Mouse (Mus musculus) urinary bladder, postnatal 14 days (tissue): Measurements from ENCODE around the gene Mast1.
"Not testable (repeated sequence)": the region's sequence is repeated elsewhere in the genome, so short reads cannot be mapped to it uniquely, and the experiment has no call there.

Experiments used
- DNase-seq: peaks from one replicate; pipeline ENCODE4 v3.0.0; 2021; ENCODE audit warnings: low spot score

Gene Mast1

DNA sequence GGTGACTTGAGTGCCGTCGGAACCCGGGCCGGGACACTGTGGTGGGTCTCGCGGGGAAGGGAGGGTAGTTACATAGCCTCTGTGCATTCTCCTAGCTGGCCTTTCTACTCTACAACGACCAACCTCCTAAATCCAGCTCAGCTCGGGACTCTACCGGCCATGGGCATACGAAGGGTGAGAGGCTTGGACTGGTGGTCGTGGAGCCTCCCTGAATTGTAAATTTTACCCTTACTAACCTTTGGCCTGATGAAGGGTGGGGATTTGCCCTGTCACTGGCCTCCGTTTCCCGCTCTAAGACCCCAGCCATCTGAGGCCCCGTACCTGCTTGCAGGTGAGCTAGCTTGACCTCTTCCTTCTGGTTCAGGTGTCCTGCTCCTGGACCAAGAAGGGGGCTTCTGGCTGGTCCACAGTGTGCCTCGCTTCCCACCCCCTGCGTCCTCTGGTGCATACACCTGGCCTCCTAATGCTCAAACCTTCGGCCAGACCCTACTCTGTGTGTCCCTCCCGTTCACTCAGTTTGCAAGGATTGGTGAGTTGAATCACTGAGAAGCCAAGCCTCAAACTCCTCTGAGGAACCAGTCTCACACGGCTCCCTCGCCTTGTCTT, 27.9 kb downstream of the Mast1 start:
- no peak for DNase-seq

DNA sequence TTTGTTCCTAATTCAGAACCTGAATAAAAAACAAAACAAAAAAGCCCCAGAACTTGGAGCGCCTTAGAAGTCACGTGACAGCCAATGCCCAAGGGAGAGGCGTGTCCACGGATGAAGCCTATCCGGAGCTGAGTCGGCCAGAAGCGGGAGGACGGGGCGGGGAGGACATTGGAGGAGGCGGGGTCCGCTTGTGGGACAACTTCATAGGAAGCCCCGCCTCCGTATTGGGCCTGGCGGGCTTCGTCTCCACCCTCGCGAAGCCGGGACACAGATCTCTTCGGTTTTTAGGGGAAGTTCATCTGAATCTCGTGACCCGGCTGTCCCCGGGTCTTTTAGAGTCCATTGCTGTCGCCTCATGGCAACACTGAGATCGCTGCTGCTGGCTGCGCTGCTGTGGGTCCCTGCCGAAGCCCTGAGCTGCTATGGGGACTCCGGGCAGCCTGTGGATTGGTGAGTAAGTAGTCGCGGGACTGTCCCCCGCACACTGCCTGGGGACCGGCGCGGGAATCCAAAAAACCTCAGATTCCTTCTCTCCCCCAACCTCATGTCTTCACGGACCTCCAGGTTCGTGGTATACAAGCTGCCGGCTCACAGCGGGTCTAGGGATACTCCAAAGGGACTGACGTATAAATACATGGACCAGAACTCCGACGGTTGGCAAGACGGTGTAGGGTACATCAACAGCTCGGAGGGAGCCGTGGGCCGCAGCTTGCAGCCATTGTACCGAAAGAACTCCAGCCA, 28.6 kb downstream of the Mast1 start, which contains the start of gene Dnase2a:
Gene Dnase2a, plus strand, starts transcription at position 140 of the 741 bp plus-strand sequence.
- peak; percentile 97 for DNase-seq

DNA sequence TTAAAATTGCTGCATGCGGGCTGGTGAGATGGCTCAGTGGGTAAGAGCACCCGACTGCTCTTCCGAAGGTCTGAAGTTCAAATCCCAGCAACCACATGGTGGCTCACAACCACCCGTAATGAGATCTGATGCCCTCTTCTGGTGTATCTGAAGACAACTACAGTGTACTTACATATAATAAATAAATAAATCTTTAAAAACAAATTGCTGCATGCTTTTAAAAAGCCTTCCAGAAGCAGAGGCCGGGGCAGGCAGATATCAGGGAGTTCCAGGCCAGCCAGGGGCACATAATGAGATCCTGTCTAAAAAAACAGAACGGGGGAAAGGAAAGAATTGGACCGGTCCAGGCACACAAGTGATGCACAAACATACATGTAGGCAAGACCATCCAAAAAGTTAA, 29.2 kb downstream of the Mast1 start:
- not testable (repeated sequence) for DNase-seq

DNA sequence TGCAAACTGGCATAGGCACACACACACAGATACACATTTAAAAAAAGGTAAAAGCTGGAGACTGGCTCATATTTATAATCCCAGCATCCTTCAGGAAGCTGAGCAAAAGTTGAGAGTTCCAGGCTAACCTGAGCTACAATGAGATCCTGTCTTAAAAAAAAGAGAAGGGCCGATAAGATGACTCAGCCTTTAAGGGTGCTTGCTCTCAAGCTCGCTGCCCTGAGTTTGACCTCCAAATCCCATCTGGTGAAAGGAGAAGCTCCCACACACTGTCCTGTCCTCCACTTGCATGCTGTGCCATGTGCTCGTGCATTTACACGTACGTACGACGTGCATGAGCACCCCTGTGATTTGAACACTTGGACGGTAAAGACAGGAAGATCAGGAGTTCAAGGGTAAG, 29.7 kb downstream of the Mast1 start:
- DNase-seq: no peak

DNA sequence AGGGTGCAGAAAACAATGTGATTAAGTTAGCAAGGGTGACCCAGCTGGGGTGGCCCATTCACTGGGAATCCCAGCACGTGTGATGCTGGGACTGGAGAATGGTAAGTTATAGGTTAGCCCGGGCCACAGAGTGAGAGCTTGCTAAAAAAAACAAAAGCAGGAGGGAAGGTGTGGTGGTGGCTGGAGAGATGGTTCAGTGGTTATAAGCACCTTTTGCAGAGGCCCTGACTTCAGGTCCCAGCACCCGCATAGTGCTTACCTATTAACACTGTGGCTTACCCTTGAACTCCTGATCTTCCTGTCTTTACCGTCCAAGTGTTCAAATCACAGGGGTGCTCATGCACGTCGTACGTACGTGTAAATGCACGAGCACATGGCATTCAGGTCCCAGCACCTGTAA, 30.1 kb downstream of the Mast1 start:
- no peak for DNase-seq

DNA sequence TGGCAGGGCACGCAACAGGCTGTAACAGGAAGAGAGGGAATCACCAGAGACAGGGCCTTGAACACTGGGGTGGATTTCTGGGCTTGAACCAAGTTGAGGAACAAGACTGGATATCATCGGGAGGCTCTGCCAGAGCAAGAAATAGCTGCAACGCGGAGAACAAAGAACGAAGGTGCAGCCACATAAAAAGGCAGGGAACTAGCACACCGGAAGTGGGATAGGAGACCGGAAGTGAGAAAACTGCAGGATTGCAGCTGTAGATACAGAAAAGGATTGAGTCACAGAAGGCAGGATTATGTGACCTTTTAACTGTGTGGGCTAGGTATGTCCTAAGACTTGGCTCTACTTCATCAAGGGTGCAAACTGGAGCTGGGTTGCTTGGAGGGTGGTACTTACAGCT, 32.8 kb downstream of the Mast1 start:
- DNase-seq: no peak

DNA sequence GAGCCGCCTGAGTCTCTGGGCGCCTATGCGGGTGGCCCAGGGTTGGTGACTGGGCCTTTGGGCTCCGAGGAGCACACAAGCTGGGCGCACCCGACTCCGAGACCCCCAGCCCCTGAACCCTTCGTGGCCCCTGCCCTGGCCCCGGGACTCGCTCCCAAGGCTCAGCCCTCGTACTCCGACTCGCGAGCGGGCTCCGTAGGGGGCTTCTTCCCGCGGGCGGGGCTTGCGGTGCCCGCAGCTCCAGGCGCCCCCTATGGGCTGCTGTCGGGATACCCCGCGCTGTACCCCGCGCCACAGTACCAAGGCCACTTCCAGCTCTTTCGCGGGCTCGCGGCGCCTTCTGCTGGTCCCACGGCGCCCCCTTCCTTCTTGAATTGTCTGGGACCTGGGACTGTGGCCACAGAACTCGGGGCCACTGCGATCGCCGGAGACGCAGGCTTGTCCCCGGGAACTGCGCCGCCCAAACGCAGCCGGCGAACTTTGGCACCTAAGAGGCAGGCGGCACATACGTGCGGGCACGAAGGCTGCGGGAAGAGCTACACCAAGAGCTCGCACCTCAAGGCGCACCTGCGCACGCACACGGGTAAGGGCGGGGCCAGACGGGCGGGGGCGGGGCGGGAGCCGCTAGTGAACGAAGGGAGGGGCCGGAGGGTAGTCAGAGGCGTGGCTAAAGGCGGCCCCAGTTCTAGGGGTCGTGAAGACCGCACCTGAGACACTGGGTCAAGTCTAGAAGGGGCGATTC, 34.1 kb downstream of the Mast1 start:
- peak; percentile 94 for DNase-seq

DNA sequence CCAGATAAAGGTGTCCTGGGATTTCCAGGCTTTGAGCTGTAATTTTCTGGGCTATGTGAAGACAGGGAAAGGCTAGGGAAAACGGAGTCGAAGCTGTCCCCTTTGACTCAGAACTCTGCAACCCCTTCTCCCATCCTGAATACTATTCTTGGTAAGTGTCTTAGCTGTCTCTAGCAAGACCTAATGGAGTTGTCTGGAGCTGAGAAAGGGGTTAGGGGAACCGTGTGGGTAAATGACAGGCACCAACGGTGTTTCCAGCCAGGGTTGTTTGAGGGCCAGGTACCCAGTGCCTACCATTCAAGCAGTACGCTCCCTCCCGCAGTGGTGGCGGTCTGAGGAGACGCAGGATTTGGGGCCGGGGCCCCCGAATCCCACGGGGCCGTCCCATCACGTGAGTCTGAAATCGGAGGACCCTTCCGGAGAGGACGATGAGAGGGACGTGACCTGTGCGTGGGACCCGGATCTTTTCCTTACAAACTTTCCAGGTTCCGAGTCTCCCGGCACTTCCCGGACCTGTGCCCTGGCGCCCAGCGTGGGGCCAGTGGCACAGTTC, 34.7 kb downstream of the Mast1 start:
- no peak for DNase-seq

DNA sequence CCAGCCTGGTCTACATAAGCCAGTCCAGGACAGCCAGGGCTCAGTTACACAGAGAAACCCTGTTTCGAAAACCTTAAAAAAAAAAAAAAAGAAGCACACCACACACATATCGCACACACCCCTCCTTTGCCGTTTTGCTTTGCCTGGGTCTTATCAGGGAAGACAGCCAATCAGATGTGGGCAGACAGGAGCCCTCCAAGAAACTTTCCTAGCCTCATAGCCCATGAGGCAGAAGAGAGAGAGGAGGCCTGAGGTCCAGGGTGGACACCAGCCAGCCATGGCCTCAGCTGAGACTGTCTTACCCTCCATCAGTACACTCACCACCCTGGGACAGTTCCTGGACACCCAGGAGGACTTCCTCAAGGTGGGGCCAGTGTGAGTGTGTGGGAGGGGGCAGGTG, 35.4 kb downstream of the Mast1 start, which contains the start of gene Klf1:
Gene Klf1, plus strand, starts transcription at position 177 of the 400 bp plus-strand sequence.
- no peak for DNase-seq

DNA sequence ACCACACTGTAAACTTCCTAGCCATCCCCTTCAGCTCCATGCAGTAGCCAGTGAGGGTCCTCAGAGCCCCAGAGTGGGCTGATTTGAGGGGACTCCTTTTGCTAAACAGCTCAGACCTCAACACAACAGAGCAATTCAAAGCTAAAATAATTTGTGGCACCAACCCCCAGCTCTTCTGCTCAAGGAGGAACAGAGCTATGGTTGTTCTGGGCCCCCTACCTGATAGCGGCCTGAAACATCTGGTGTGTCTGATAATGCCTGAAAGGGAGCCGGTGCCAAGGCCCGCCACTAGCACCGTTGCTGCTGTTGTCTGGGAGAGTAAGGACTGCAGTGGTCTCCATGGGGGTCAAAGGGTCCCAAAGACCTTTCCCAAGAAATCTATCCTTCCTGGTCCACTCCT, 36.1 kb downstream of the Mast1 start:
- DNase-seq: no peak

DNA sequence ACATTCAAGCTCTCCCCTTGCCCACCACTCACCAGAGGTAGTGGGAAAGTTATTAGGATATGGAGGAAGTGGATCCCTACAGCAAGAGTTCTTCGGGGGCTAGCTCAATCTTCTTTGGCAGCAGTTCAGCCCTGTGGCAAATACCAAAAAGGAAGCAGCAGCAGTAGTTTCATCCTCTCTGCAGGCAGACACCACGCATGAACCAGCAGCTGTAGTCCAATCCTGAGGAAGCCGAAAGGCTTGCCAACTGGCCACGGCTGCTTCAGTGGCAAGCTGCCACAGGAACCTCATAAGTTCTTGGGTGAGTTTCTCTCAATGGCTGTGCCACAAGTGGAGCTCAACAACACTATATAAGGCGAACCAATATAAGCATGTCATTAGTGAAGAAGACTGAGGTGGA, 41.2 kb downstream of the Mast1 start:
- no peak for DNase-seq

DNA sequence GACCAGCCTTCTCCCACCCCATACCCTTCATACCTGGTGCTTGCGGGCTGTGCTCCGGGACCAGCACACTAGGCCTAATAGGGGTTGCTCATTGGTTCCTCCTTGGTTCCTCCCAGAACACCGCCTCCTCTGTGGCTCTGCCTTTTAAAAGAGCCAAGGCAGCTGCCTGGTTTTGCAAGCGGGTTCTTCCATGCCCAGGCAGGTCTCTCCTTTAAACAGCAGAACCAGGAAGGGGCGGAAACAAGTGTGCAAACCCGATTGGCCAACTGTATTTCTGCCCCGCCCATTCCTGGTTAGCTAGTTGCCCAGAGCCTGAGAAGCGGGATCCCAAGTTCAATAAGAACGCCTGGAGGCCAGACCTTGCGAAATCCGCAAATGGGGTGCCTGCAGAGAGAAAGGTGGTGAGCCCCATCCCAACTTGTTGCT, 43.4 kb downstream of the Mast1 start, which contains the start of gene Gcdh:
Gene Gcdh, minus strand, starts transcription at position 213 of the 426 bp plus-strand sequence.
- peak; percentile 92 for DNase-seq

DNA sequence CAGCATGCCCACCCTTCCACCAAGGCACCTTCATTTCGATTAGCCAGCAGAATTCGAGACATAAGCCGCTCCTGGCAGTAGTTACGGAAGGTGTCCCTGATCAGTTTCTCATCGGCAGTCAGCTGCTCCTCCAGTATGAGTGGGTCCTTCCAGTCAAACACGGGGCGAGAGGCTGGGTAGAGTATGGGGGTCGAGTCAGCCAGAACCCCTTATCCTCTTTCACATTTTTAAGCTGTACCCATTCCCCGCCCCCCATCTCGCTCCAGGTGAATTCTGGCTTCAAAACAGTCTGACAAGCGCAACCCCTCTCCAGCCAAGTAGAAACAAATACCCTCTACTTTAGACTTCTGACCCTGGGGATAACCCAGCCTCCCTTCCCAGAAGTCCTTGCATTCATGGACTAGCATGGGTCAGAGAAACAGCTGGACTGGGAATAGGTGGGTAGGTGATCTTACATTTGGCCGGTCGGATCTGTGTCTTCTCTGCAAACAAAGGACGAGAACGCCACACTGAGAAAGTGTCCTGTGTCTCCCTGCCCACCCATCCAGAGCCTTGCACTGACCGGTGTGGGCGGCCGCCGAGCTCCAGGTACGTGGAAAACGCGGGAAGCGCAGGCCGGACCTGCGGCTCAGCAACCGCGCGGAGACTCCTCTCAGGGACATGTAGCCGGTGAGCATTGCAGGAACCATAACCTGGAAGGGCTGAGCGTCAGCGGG, 44.0 kb downstream of the Mast1 start:
- no peak for DNase-seq

DNA sequence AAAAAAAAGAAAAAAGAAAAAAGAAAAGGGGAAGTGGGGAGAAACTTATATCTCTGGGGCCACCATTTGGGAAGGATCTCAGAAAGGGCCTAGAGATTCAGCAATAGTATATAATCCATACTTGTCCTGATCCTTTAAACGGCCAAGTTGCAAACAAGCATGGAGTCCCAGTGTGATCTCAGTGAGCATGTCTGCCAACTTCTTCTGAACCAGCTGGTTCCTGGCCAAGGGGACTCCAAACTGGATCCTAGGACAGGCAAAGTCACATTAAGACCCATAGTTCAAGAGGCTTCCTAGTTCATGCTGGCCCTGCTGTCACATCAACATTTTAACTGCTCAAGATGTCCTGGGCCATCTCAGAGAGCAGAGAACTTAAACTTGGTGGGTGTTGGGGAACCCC, 48.0 kb downstream of the Mast1 start:
- no peak for DNase-seq

DNA sequence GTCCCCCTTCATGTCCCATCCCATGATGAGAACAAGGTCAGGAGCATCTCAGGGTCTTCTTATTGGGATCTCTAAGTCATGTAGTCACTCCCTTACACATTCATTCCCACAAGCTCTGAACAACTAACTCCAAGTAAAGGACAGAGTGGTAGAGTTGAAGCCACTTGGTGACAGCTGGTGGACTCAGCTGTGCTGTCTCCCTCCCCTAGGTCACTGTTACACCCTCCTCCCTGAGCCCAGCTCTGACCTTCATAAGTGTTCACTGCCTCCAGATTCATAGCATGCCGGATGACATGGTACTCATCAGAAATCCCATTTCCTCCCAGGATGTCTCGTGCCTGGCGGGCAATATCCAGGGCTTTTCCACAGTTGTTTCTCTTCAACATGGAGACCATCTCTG, 48.9 kb downstream of the Mast1 start:
- no peak for DNase-seq

DNA sequence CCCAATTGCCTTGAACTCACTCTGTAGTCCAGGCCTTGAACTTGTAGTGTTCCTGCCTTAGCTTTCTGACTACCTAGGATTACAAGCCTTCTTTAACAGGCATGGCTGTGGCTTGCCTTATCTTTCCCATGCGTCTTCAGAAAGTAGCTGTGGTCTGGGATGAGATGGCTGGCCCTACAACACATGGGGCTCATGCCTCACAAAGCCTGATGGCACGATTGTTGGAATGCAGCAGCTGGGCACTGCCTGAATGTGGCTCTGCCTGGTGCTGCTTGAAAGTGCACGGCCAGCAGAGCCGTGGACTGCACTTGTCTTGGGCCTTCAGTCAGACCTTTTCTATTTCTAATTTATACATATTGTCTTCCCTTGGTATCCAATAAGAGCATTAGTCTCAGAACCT, 52.4 kb downstream of the Mast1 start:
- DNase-seq: no peak

DNA sequence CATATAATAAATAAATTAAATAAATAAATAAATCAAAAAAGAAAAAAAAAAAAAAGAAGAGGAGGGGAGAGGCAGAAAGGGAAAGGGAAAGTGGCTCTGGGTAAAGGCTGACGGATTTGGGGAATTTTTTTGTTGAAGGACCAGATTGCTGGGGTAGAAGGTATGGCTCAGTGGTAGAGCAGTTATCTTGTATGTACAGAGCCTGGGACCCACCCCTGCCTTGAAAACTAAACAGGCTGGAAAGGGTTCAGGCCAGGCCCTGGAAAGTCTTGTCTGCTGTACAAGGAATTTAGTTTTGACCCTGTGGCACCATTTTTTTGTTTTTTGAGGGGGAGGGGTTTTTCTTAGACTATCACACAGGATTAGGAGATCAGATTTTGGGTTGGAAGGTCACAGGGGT, 58.2 kb downstream of the Mast1 start:
- DNase-seq: no peak

DNA sequence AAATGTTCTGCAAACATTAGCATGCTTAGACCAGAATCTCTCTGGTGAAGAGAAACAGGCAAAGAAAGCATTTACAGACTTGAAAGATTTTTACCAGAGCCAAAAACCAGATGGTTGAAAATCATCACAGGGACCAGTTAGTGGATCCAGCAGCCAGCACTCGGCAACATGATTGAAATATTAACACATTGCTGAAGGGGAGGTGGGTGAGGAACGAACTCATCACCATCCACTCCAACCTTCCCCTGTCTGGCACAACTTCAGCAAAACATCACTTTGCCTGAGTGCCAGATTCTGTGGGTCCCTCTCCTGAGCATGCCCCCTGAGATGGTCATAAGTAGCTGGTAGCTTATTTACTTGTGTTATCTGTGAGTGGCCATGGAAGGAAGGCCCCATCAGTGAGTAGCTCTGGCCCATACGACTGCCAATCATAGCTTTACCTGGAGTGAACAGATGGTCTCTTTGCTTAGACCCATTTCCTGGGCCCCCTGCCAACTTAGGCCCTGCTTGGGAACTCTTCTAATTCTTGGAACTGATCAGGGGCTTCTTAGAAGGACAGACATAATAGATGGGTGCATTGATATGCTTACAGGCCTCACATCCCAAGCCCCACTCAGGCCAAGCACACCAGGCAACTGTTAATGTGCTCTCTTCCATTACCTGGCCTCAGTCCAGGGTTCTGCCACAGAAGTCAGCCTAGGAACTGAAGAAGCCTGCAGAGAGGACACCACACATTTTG, 59.7 kb downstream of the Mast1 start:
- DNase-seq: no peak

DNA sequence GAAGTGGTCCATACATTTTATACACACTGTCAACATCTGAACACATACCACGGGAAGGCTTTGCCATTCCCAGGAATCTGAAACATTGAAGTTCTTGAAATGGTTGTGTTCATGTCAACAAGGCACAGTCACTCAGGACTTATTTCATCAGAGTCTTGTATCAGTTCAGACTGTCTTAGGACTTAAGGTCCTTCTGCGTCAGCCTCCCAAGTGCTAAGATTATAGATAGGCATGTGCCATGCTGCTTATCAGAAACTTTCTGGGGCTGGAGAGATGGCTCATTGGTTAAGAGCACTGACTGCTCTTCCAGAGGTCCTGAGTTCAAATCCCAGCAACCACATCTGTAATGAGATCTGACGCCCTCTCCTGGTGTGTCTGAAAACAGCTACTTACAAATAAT, 62.8 kb downstream of the Mast1 start:
- DNase-seq: no peak

DNA sequence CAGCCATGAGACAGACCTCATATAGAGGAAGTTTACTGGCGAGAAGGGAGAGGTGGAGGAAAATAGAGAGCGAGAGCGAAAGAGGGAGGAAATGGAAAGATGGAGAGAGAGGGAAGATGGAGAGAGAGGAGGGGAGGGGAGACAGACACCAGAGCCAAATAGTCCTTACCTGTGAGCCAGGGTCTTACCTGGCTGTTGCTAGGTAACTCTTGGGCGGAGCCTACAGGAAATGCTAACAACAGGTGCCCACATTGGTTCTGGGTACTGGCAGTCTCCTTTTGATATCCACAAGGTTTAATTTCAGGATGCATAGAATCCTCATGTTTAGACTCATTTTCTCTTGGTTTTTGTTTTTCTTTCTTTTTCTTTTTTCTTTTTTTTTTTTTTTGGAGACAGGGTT, 64.1 kb downstream of the Mast1 start:
- no peak for DNase-seq

DNA sequence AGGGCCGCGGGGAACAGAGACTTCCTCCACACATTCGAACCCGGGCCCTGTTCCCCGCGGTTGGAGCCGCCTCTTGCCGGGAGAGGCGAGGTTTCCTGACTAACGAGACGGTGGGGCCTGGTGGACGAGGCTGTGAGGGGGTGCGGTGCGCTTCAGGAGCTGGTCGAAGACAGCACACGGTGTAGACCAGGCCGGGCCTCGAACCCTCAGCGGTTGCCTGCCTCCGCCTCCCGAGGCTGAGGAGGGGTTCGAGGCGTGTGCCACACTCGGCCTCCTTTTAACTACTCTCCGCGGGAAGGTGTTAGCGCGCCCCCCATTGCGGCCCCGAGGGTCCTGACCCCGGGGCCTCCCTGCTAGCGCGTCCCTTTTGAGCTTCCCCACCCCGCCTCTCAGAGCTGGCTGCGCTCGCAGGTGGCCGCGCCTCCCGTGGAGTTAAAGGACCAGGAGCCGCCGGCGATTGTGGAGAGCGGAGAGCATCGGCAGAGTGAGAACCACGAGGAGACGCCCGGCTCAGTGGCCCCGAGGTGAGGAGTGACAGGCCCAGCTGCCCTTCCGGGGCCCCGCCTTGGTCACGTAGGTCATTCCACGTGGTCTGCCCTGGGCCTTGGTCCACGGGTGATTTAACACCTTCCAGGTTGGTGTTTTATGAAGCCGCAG, 64.7 kb downstream of the Mast1 start:
- peak; percentile 38 for DNase-seq
